Mouse (Mus musculus) intestine, postnatal 0 days (tissue): ENCODE results near the gene C2cd5. TPM values are rescaled to one million over a fixed set of nuclear protein-coding genes. Genes with fewer than 3 reads are reported as not detected.

Experiments
- ATAC-seq: fragments of 200-750 bp; cut with Nextera tagmentation; 2 replicates; pipeline ENCODE4 v1.8.0; 2017; ENCODE audit warnings: mild to moderate bottlenecking, moderate TSS enrichment, moderate library complexity
- H3K27ac ChIP-seq: fragments of 300-500 bp; sonication (generic); 2 replicates; pipeline ENCODE4 v1.5.1; 2014; ENCODE audit warnings: mild to moderate bottlenecking, low read depth, low read length, moderate library complexity
- H3K27me3 ChIP-seq: fragments of 300-500 bp; sonication (generic); replicated peaks from 2 replicates; pipeline ENCODE4 v1.6.1; 2014; ENCODE audit warnings: low read length, mixed read lengths; ENCODE audit not compliant: control insufficient read depth, insufficient read depth
- H3K36me3 ChIP-seq: fragments of 300-500 bp; sonication (generic); 2 replicates; pipeline ENCODE4 v1.6.1; 2014; ENCODE audit warnings: mild to moderate bottlenecking, moderate library complexity; ENCODE audit not compliant: control insufficient read depth, insufficient read depth
- H3K4me1 ChIP-seq: fragments of 300-500 bp; sonication (generic); replicated peaks from 2 replicates; pipeline ENCODE4 v1.6.1; 2014; ENCODE audit warnings: antibody characterized with exemption, low read length, mixed read lengths; ENCODE audit not compliant: control insufficient read depth, insufficient read depth
- H3K4me2 ChIP-seq: fragments of 300-500 bp; sonication (generic); replicated peaks from 2 replicates; pipeline ENCODE4 v1.6.1; 2014; ENCODE audit warnings: low read depth, mild to moderate bottlenecking, moderate library complexity
- H3K4me3 ChIP-seq: fragments of 300-500 bp; sonication (generic); 2 replicates; pipeline ENCODE4 v1.5.1; 2014; ENCODE audit warnings: low read depth, low read length
- H3K9ac ChIP-seq: fragments of 300-500 bp; sonication (generic); 2 replicates; pipeline ENCODE4 v1.6.1; 2014; ENCODE audit warnings: mild to moderate bottlenecking, low read depth, low read length
- H3K9me3 ChIP-seq: fragments of 300-500 bp; sonication (generic); 2 replicates; pipeline ENCODE4 v1.6.1; 2016; ENCODE audit warnings: mixed run types; ENCODE audit not compliant: control insufficient read depth
- CTCF ChIP-seq: sonication (generic); IDR thresholded peaks from 2 replicates; pipeline ENCODE4 v1.5.1; 2016; ENCODE audit warnings: low read depth, mild to moderate bottlenecking, control low read depth, antibody characterized with exemption, moderate library complexity
- WGBS: fragments of 180-500 bp; shearing (Covaris S2); extraction: QIAGEN DNeasy Blood & Tissue Kit; methylation state at CpG from one replicate; pipeline ENCODE4 v1.1.7; 2014; 5-methylcytosine and 5-hydroxymethylcytosine counted together
- polyA plus RNA-seq: library from polyadenylated mRNA; unstranded; fragments of >200 nt; fragmentation: Nextera tagmentation; extraction: Ambion mirVana; gene quantifications from 2 replicates; pipeline ENCODE4 v1.2.1, GENCODE M21; 2015

C2cd5 gene
- polyA plus RNA-seq, 1 experiment from 2014 or later = 10.2 TPM

GRCm38 (mm10) chr6:143073914-143074313, 26.0 kb downstream of the C2cd5 start:
- Histone ChIP-seq H3K36me3 (peaks cover 34% of the 10 kb centered on the region), H3K9ac (no peak overlapping the region), H3K4me1 (no peaks in the 10 kb centered on the region), H3K9me3 (no peaks in the 10 kb centered on the region), H3K4me2 (no peak overlapping the region), H3K27me3 (no peaks in the 10 kb centered on the region), H3K27ac (no peak overlapping the region), H3K4me3 (no peak overlapping the region)
- TF ChIP-seq CTCF = no peak
- WGBS = 91% methylated on average over 1 of the region's 1 CpGs
- no peak for ATAC-seq

DNA sequence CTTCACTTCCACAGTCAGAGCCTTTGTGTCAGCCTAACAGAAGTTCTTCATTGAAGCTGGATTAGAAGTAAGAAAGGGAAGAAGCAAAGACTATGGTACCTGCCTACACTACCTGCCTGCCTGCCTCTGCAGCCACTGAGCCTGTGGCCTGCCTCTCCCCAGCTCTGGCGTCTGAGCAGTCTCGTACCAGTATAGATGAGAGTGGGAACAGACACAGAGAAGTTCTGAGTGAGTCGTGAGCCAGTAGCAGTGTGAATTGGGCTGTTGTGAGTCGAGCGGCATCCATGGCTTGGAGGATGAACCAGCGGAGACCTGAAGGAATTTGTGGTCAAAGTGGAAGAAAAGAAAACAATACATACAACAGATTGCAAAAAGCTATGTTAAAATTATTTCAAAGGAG, 26.5 kb downstream of the C2cd5 start:
- Histone ChIP-seq H3K9ac (no peak overlapping the region), H3K4me1 (no peaks in the 10 kb centered on the region), H3K27me3 (no peaks in the 10 kb centered on the region), H3K9me3 (no peaks in the 10 kb centered on the region), H3K36me3 (peaks cover 30% of the 10 kb centered on the region), H3K27ac (no peak overlapping the region), H3K4me3 (no peak overlapping the region), H3K4me2 (no peak overlapping the region)
- no peak for TF ChIP-seq CTCF
- WGBS = 85% methylated on average over 6 of the region's 6 CpGs
- ATAC-seq = no peak

- H3K9me3 ChIP-seq = no peaks in the 10 kb centered on the region
- no peak overlapping the region for H3K4me2 ChIP-seq
- H3K36me3 ChIP-seq = peaks cover 25% of the 10 kb centered on the region
- 48% methylated on average over 8 of the region's 8 CpGs for WGBS
- TF ChIP-seq CTCF = no peak
- peak; percentile 54; the same call in 1 of the 2 replicates for ATAC-seq
- H3K4me3 ChIP-seq = no peak overlapping the region
- H3K27me3 ChIP-seq = no peaks in the 10 kb centered on the region
- no peak overlapping the region for H3K27ac ChIP-seq
- no peaks in the 10 kb centered on the region for H3K4me1 ChIP-seq
- H3K9ac ChIP-seq = no peak overlapping the region
Measured at GRCm38 (mm10) chr6:143072412-143073014, 27.4 kb downstream of the C2cd5 start.

- no peaks in the 10 kb centered on the region for H3K4me1 ChIP-seq
- WGBS = 88% methylated on average over 9 of the region's 9 CpGs
- H3K4me2 ChIP-seq = no peak overlapping the region
- H3K9ac ChIP-seq = no peak overlapping the region
- no peaks in the 10 kb centered on the region for H3K27me3 ChIP-seq
- no peaks in the 10 kb centered on the region for H3K9me3 ChIP-seq
- no peak overlapping the region for H3K4me3 ChIP-seq
- no peak overlapping the region for H3K27ac ChIP-seq
- no peak for ATAC-seq
- TF ChIP-seq CTCF = no peak
- peaks cover 12% of the 10 kb centered on the region; the same call in 1 of the 2 replicates for H3K36me3 ChIP-seq
Measured at GRCm38 (mm10) chr6:143070736-143071135, 29.2 kb downstream of the C2cd5 start.

DNA sequence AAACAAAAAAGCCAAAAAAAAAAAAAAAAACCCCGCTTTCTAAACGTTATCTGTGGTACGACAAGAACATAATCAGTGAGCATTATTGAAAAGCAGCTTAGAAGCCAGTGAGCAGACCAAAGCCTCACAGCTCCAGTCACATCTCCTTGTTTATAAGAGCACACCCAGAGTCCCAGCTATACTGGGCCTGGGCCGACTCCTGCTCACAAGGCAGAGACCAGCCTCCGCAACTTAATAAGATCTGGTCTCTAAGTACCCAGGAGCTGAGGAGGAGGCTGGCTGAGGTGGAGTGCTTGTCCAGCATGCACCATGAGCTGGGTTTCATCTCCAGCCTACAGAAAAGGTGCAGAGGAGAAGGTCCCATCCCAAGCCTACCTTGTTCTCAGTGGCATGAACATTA, 29.9 kb downstream of the C2cd5 start:
- H3K9ac ChIP-seq = no peak overlapping the region
- H3K36me3 ChIP-seq = peaks cover 12% of the 10 kb centered on the region; the same call in 1 of the 2 replicates
- H3K4me2 ChIP-seq = no peak overlapping the region
- TF ChIP-seq CTCF = no peak
- H3K4me1 ChIP-seq = no peaks in the 10 kb centered on the region
- no peak overlapping the region for H3K4me3 ChIP-seq
- no peaks in the 10 kb centered on the region for H3K9me3 ChIP-seq
- no peaks in the 10 kb centered on the region for H3K27me3 ChIP-seq
- no peak for ATAC-seq
- H3K27ac ChIP-seq = no peak overlapping the region
- 86% methylated on average over 5 of the region's 5 CpGs for WGBS

GRCm38 (mm10) chr6:143069606-143070005, 30.3 kb downstream of the C2cd5 start:
- H3K9ac ChIP-seq = no peak overlapping the region
- H3K36me3 ChIP-seq = peaks cover 12% of the 10 kb centered on the region; the same call in 1 of the 2 replicates
- TF ChIP-seq CTCF = no peak
- no peaks in the 10 kb centered on the region for H3K9me3 ChIP-seq
- WGBS = 89% methylated on average over 8 of the region's 8 CpGs
- no peaks in the 10 kb centered on the region for H3K4me1 ChIP-seq
- no peak overlapping the region for H3K27ac ChIP-seq
- no peaks in the 10 kb centered on the region for H3K27me3 ChIP-seq
- ATAC-seq = no peak
- H3K4me2 ChIP-seq = no peak overlapping the region
- no peak overlapping the region for H3K4me3 ChIP-seq
